Mouse (Mus musculus): ENCODE results near the gene Vasp.
A peak's percentile ranks its signal among the peaks of the same experiment; 100 is the strongest.

DNA sequence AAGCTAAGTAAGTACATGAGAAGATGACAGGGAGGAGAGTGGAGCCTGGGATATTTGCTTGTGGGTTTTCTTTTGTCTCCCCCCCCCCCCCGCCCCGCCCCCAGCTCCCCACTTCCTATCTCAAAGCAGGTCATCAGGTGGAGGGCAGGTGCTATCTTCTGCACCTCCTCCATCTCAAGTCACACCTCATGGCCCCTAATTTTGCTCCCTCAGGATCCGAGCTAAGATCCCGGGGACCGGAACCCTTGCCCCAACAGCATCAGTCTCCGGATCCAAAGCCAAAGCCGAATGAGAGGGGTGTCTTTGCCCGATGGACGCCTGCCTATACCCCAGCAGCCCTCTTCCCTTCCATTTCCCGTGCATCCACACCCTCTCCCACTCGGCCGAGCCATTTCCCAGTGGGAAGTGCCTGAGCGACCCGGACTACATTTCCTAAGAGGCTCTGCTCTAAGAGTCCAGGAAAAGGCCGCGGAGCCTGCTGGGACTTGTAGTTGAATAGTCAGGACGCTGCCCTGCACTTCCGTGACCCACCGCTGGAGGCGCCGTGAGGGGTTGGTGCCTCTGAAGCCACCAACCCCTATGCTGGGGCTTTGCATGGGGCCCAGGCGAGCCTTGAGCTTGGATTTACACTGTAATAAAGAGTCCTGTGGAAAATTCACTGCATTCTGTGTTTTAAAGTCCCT is 24.0 kb upstream of the Vasp start:
- TF ChIP-seq GATA1 (IDR thresholded peaks at IDR 0.05; ENCODE audit: borderline replicate concordance, low read length), result no peak
- TF ChIP-seq CTCF (IDR thresholded peaks at IDR 0.05; ENCODE audit: low read depth, low read length), result peak; percentile 85

All from G1E (cell line).